Mouse (Mus musculus) megakaryocyte, embryonic 14.5 days (primary cell): ENCODE results near the gene Xrra1.

Source experiments
- FLI1 ChIP-seq: IDR thresholded peaks from 2 replicates; pipeline ENCODE4 v1.6.1; 2012; ENCODE audit warnings: low read length, inconsistent platforms, mixed read lengths
- GATA1 ChIP-seq: IDR thresholded peaks from 3 replicates; pipeline ENCODE4 v1.6.1; 2012; ENCODE audit warnings: mixed read lengths, low read length, inconsistent platforms, borderline replicate concordance

- TF ChIP-seq GATA1 (no peak), FLI1 (no peak)
These were observed 95.3 kb downstream of the Xrra1 start for GRCm38 (mm10) chr7:99954212-99954611.
